Mouse (Mus musculus) kidney, adult 2 months (tissue): ENCODE measurements around the gene Col6a4.

ENCODE experiments used
- CTCF ChIP-seq: fragments of 200-500 bp; conservative IDR thresholded peaks from 2 replicates; pipeline ENCODE4 v1.5.1; 2011; ENCODE audit warnings: low read depth, mild to moderate bottlenecking, control low read depth, low read length, moderate library complexity, mixed read lengths; ENCODE audit not compliant: insufficient read depth, insufficient read length
- POLR2A ChIP-seq: fragments of 200-500 bp; IDR thresholded peaks from one replicate; pipeline ENCODE4 v1.6.1; 2011; ENCODE audit warnings: low read depth, low read length, control low read depth

DNA sequence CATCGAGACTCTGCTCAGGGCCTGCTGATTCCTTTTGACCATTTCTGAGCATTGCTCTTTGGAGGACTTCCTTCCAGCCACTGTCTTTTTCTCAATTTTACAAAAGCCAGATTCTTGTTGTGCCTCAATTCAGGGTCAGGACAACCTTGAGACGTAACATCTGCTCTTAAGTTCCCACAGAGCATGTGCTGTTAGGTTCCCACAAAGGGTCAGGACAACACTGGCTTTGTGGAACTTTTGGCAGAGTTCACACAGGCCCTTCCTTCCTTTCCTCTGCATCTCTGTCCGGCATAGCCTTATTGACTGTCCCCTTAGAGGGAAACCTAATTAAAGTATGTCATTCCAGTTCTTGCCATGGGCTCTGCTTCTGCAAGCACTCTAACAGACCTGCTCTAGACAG lies 18.6 kb downstream of the Col6a4 start:
- TF ChIP-seq CTCF (no peak), POLR2A (no peak)
